Mouse (Mus musculus) naive thymus-derived CD4-positive, alpha-beta T cell, adult 2 months (primary cell): ENCODE results near the gene Col4a2.

Source experiments
- DNase-seq: peaks from one replicate; pipeline ENCODE4 v3.0.0-alpha.2; 2011; ENCODE audit warnings: low read depth

The Col4a2 gene

DNA sequence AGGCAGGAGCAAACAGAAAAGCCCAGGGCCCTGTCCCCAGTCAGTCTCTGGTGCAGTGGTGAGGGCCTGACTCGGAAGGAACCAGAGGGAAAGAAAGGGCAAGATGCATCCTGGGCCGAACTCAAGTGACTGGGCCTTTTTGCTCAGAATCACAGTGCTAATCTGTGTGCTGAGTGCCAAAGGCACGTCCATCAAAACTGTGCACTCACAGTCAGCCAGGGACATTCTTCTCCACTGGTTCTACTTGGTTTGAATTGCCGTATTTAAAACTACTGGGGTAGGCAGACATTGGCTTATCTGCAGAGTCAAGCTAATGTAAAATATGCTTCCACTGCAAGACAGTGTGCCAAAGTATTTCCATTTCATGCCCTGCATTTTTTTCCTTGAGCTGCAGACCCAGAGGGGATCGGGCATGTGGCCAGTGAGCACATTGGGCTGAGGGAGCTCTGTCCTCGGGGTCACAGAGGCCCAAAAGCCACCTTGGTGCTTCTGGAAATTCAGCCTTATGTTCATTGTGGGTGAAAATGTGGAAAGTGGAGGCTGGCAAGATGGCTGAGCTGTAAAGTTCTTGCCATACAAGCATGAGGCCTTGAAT lies 12.3 kb downstream of the Col4a2 start:
- no peak for DNase-seq

DNA sequence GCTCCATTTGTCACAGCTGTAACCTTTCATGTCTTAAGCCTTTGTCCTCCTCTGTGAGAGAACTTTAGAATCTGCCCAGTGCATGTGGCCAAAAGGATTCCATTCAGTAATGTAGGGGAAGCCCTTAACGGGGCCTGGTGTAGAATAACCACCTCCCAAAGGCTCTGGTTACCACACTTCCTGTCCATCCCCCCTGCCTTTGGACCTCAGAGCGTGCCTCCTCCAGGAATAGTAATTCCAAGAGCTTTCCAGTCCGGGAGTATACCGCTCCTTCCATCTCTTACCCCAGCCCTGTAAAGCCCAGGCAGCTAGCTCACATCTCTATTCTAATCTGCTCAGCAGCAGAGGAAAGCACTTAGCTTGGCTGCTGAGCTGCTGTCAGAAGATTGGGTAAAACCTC lies 14.7 kb downstream of the Col4a2 start:
- no peak for DNase-seq

DNA sequence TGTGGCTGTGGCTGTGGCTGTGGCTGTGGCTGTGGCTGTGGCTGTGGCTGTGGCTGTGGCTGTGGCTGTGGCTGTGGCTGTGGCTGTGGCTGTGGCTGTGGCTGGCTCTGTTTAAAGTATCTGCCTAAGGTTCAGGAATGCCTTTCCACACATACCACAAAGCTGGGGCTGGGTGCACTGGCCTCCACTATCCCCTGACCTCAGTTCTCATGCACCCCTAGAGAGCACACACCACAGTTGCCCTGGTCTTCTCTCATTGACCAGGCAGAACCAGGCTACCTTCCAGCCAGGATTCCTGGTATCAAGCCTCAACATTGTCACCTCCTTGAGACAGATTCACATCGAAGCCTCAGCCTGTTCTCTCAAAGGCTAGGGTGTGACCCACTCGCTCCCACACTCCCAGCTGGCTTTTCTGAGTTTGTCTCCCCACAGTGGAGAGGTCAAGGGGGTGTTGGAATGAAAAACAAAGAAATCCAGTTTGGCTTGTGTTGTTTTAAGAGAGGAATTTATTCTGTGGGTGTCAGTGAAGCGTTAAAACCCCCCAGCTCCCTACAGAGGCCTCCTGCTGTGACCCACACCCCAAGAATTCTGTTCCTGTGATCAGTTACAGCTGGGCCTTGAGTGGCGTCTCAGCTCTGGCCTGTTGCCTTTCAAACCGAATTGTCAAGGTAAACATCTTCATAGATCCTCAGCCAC lies 15.3 kb downstream of the Col4a2 start:
- no peak for DNase-seq

DNA sequence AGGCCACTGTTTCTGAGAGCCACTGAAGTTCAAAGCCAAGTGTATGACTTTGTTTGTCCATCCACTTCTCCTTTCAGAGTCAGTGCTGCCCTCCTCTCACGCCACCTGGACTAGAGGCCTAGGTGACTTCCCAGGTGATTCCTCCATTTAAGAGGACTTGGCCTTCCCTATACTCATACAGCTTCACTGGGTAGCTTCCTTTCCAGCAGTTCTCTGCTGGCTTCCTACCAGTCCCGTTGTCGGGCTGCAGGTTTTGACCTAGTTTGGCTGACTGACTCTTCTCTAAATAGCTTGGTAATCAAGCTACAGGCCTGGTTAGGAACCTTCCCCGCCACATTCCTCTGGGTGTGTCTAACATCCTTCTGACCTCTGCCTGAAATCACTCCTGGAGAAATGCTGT lies 19.0 kb downstream of the Col4a2 start:
- no peak for DNase-seq

DNA sequence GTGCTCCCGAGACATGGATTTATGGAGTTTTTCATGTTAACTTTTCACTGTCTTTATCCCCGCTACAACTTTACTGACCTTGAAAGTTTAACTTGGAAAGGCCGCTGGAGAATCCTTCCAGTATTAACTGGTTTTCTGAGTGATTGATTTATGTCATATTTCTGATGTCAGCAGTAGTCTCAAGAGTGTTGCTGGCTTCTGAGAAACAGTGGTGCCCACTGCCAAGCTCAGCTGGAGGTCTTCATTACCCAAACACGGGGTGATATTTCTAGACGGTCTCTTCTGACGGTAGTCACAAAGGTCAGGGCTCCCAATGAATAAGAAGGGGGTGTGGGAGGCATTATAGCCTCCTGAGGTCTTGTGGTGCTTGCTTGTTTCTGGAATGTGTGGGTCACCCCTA lies 21.1 kb downstream of the Col4a2 start:
- DNase-seq, result no peak

DNA sequence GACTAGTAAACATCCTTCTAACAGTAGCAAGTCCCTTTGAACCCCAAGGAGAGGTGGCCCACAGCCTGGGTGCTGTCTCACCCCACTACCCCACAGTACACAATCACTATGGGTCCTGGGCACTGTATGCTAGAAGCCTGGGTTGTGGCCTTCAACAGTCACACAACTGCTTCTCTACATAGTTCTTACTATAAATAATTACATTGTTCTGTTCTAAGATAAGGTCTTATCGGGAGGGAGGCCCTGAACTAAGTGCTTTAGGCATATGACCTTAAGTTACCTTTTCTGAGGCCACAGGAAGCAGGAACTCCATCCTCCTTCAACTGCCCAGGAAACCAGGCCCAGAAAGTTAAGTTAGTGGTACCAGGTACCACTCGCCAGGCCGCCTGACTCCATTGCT lies 21.9 kb downstream of the Col4a2 start:
- DNase-seq, result peak; percentile 2

DNA sequence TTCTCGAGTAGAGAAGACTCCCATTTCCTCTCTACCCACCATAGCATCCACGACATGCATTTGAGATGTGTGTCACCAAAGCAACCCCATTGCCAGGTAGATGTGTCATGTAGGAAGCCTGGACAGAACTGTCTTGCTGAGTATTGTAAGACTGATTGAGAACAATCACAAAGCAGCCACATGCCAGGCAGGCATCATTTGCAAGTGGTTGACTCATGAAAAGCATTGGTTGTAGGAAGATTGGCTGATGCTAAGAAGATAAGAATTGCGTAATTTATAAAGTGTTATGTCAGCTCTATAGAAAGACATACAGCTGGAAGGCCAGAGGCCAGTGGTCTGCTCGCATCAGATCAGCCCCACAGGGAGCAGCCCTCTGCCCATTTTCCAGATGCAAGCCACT lies 22.6 kb downstream of the Col4a2 start:
- DNase-seq, result no peak

DNA sequence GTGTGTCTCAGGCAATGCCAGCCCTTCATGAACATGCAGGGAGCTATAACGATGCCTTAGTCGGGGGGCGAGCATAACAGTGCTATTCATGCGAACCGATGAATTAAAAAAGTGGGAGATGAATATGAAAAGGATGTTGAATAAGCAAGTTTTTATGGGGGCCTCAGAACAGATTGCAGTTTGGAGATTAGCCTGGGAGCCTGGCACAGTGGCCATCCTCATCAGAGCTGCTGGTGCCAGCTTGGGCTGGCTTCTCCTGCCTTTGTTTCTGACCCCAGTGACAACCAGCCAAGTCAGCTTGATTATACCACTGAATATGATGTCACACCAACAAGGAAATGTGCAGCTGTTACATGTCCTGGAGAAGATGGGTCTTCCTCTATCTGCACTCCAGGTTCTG lies 23.7 kb downstream of the Col4a2 start:
- no peak for DNase-seq

DNA sequence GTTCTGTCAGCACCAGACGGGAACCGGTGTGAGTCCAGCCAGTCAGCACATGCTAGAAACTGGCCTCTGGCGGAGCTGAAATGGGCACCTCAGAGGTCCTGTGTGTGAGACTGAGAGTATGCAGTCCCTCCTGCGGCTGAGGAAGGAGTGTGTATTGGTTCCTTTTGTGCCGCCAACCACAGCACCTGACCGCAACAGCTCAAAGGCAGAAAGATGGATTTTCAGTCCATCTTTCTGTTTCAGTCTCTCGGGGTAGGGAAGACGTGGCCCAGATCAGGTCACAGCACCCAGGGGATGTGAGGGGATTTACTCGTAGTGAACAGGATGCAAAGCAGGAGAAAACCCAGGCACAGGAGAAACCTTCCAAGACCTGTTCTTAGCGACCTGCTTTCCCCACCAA lies 25.0 kb downstream of the Col4a2 start:
- DNase-seq, result no peak

DNA sequence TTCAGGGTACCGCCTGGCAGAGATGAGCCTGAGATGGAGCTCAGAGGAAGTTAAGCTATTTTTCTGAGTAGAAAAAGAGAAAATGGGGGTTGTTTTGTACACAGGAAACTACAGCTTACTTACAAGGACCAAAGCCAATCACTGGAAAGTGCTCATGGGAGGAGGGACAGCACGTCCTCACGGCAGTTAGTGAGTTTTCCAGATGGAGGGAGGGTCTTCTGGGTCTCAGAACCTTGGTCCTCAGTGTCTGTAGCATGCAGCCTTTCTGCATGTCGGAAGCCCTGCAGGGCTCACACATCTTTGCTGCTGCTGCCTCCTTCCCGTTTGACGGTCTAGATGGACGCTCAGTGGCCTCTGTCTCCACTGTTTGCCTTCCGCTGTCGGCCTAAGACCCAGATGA lies 25.9 kb downstream of the Col4a2 start:
- no peak for DNase-seq

DNA sequence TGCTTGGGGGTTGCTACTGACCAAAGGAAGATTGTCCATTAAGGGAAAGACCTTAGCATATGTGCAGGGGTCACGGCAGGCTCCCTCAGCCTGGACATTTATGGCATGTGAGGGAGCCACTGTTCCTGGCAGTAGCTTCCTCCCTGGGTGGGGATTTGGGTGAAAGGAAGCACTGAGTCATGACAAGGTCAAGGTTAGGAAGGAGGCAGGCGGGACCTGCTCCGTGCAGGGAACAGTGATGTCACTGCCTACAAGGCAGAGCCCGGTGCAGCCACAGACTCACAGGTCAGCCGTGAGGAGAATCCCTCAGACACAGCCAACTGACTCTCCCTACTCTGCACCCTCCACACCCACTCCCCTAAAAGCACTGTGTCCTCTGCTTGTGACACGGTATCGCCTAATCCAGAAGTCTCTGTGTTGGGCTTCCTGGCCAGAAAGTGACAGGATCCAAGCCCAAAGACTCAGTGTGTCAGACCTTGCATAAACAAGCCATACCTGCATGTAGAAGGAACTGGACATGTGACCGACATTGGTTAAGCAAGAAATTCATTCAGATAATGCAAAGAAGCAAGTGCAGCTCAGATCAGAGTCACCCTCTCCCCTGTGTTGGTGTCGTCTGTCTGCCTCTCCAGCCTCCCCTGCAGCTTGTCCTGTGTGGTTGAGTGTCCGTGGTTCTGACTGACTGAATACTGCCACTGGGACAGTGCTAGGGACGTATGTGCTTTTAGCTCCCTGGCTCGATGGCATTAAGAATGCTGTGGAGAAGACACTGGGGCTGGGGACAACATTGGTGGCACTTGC lies 27.9 kb downstream of the Col4a2 start:
- no peak for DNase-seq

DNA sequence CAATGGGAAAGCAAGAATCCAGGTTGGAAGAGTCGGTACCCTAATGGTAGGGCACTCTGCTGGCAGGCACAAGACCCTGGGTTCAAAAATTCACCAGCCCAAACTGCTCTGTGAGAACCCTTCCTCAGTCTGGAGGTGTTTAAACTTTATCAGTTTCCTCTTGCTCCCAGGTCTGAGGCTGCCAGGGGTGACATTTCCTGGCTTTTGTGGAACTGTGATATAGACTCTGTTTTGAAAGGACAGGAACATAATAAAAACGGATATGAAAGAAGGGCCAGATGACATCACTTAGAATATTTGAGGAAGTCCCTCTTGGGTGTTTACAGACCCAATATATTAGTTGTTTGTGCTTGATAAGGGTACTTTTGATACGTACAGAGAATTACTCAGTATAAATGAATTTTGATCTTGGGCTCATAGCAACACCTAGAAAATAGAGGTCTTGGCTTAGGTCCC lies 28.5 kb downstream of the Col4a2 start:
- no peak for DNase-seq

DNA sequence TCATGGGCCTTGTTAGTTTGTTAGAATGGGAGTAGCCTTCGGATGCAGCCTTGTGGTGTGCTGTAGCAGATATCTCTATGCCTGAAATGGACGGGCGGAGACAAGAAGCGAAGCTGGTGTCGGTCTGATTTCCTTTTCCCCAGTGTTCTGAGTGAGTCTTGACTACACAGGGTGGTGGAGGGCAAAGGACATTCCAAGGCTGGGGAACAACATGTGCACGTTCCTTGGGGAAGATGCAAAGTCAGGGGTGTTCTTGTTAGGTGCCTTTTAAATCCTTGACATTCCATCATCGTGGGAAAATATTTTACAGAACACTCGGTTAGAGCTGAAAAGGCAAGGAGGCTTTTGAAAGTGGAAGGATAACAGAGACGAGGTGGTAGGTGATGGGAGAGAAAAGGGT lies 31.9 kb downstream of the Col4a2 start:
- DNase-seq, result no peak

DNA sequence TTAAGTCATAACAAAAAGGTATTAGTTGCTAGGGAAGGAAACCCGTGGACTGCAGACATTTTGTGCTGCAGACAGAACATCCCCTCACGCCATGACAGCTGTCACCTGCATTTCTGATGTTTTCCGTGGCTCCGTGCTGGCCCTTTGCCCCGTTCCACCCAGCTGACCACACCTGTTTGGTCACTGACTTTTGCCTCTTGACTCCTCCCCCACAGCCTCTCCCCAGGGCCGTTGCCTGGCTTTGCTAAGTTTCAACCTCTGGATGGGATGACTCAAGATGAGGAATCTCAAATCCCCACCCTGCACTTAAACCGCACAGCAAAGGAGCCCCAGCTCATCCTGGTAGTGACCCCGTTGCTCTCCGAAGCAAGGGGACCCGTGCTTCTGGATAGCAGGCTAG lies 33.6 kb downstream of the Col4a2 start:
- no peak for DNase-seq

DNA sequence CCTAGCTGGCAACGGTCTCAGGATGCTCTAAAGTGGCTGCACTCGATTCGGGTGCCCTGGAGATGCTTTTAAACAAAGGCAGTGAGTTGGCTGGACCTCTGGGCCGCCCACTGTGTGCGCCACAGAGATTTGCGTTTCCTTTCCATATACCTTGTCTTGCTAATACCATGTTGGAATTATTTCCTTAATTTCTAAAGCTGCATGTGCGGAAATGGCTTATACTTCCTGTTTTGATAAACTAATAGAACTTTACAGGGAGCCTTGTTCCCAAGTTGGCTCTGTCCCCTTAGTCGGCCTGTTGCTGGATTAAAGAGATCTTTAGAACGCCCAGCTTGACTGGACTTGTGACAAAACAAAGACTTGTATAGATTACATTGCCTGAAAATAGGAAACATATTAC lies 35.1 kb downstream of the Col4a2 start:
- DNase-seq, result no peak

DNA sequence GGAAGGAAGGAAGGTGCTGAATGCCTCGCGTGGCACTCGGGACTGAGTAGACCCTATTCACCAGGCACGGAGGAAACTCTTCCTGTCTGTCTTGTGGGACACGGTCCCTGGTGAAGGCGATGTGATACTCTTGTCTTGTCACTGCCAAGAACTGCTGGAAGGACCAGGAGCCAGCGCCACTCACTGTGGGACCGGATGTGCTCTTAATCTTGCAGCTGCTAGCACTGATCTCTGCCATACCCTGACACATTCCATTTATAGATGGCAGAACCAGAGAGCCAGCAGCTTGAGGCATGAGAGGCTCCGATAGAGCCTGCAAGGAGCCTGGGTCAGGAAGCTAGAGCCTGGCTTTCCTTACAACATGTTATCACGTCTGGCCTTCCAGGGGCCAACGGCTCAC lies 36.0 kb downstream of the Col4a2 start:
- DNase-seq, result no peak

DNA sequence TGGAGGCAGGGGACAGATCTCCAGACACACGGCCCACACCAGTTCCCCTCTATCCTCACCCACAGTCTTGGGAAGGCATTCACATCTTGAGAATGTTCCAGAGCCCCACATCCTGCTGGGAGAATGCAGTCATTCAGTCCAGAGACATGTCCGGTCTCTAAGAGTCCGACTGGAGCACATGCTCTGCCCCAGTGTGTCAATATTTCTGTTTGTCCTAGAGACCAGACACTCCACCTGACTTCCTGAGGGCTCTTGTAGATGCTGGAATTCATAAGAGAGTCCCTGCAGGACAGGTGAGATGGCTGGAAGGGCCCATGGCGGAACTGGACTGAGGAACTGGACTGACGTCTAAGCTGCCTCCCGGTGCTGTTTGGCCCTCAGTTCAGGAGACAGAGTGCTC lies 38.8 kb downstream of the Col4a2 start:
- DNase-seq, result no peak

DNA sequence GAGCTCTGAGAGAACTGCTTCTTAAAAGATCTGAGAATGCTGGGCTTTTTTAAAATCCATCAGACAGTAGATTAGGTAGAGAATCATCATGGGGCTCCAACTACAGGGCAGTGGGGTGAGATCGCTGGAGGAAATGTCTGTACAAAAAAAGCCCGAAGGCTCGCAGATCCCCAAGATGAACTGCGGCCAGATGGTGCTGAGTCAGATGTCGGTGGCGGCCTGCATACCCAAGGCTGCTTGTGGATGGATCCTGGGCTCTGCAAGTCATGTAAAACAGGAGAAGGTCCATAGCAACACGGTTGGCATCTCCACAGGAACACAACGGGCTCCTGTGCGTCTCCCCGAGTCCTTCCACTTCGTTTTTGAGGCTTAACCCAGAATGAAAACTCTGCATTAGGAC lies 39.9 kb downstream of the Col4a2 start:
- no peak for DNase-seq

DNA sequence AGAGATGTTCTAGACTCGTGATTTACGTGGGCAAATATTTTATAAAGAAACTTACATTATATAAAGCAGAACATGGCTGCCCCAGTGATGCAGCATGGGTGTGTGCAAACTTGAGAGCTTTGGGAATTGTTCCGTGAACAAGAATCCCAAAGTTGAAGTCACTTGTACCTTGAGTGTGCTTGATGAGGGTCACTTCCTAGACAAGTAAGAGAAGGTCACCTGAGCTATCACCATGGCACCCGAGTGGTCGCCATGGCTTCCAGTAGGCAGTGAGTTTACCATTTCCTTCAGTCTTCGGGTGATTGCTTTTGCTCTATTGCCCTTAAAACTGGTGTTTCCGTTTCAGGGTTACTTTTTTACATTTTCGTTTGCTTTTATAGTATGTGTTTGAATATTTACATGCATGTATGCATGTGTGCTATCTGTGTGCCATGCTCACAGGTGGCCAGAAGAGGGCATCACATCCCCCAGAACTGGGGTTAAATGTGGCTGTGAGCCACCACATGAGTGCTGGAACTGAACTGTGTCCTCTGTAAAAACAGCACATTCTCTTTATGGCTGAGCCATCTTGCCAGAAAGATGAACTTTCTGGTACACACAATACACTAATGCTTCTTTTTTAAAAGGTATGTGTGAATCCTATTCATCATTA lies 42.3 kb downstream of the Col4a2 start:
- no peak for DNase-seq

DNA sequence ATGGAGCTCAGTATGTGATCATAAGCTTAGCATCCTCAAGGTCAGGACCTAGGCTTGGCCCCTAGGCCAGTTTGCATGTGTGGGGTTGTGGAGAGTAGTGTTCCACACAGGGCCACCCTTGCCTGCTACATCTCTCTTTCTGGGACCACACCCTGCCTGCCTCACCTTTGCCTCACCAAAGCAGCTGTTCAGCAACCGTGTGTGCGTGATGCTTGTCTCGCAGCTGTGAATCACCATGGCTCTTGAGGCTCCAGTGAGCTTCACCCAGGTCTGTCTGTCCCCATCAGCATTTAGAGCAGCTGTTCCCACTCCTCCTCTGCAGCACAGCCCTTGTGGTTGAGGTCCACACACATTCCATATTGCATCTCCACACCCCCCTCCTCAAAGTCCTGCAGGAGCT lies 43.3 kb downstream of the Col4a2 start:
- no peak for DNase-seq

DNA sequence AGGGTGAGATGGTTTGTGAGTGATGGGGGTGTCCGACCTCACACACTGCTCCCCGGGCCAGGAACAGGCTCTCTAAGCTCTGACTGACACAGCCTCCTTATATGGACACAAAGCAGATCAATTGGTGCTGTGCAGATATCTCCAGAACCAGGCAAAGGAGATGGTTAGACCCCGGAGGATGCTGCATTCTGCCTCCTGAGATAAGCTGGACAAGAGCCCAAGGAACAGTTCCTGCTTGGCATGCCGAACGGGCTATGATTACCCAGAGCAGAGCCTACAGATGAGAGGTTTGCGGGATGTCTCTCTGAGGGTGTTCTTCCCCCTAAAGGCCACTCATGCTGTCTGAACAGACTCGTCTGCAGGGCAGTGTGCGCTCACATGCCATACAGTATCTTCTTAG lies 44.2 kb downstream of the Col4a2 start:
- no peak for DNase-seq

DNA sequence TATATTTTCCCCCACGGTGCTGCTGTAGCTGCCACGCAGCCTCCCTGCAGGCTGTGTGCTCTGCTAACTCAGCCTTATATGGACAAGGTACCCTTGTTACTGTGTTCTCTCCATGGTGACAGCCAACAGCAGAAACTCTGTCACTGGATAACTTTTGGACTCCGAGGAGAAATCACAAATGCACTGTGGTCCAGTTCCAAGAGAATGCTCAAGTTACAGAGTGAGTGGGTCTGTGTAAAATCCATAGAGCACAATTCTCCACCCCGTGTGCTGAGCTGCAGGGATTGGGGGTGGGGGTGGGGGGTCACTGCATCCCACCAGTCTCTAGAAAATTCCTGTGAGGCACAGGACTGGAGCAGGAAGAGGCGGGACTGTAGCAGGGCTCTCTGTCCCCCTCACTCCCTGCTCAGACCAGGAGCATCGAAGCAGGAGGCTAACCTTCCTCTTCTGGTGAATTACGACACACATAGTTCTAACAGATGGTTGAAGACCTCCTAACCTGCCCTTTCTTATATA lies 45.4 kb downstream of the Col4a2 start:
- DNase-seq, result no peak

DNA sequence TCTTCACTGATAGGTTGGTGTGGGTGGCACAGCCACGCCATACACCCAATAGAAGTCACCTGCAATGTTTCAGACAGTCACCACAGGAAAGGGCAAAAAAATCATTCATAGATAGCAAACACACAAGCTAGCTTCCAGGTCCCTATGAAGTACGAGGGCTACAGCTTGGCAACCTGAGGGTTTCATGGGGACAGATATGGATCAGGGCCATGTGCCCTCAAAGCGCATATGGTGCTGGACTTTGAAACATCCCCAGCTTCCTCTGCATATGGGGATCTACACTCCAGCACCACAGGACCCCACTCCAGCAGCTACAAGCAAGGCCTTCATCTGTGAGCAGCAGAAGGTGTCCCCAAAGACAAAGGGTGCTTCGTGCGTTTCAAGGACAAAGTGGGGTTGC lies 47.2 kb downstream of the Col4a2 start:
- no peak for DNase-seq
